Mouse (Mus musculus) lung, postnatal 0 days (tissue): Measurements from ENCODE around the gene Hpn. TPM values are rescaled to one million over a fixed set of nuclear protein-coding genes. Genes with fewer than 3 reads are reported as not detected.

Experiments used
- ATAC-seq: fragments of 200-750 bp; cut with Nextera tagmentation; 2 replicates; pipeline ENCODE4 v1.8.0; 2017; ENCODE audit warnings: moderate library complexity
- DNase-seq: peaks from one replicate; pipeline ENCODE4 v3.0.0-alpha.2; 2016; ENCODE audit warnings: low spot score
- H3K27ac ChIP-seq: fragments of 300-500 bp; sonication (generic); 2 replicates; pipeline ENCODE4 v1.5.1; 2014; ENCODE audit warnings: antibody characterized with exemption, mild to moderate bottlenecking, low read length, mixed read lengths
- H3K27me3 ChIP-seq: fragments of 300-500 bp; sonication (generic); replicated peaks from 2 replicates; pipeline ENCODE4 v1.6.1; 2014; ENCODE audit warnings: low read length, mixed read lengths; ENCODE audit not compliant: insufficient read depth
- H3K36me3 ChIP-seq: fragments of 300-500 bp; sonication (generic); 2 replicates; pipeline ENCODE4 v1.6.1; 2014; ENCODE audit warnings: low read length, mixed read lengths; ENCODE audit not compliant: insufficient read depth
- H3K4me1 ChIP-seq: fragments of 300-500 bp; sonication (generic); 2 replicates; pipeline ENCODE4 v1.6.1; 2014; ENCODE audit warnings: antibody characterized with exemption, low read depth, low read length, mixed read lengths; ENCODE audit not compliant: insufficient read depth
- H3K4me2 ChIP-seq: fragments of 300-500 bp; sonication (generic); replicated peaks from 2 replicates; pipeline ENCODE4 v1.6.1; 2014; ENCODE audit warnings: low read depth, mild to moderate bottlenecking, low read length, moderate library complexity, mixed read lengths
- H3K4me3 ChIP-seq: fragments of 300-500 bp; sonication (generic); 2 replicates; pipeline ENCODE4 v1.5.1; 2014; ENCODE audit warnings: low read depth, low read length
- H3K9ac ChIP-seq: fragments of 300-500 bp; sonication (generic); replicated peaks from 2 replicates; pipeline ENCODE4 v1.6.1; 2014; ENCODE audit warnings: low read depth, mild to moderate bottlenecking
- H3K9me3 ChIP-seq: fragments of 300-500 bp; sonication (generic); 2 replicates; pipeline ENCODE4 v1.6.1; 2016; ENCODE audit warnings: low read length, mixed read lengths
- CTCF ChIP-seq: IDR thresholded peaks from 2 replicates; pipeline ENCODE4 v1.5.1; 2016; ENCODE audit warnings: antibody characterized with exemption, mild to moderate bottlenecking
- EP300 ChIP-seq: IDR thresholded peaks from 2 replicates; pipeline ENCODE4 v1.6.1; 2016; ENCODE audit warnings: antibody characterized with exemption, mild to moderate bottlenecking, control low read depth
- WGBS: fragments of 180-500 bp; shearing (Covaris S2); extraction: QIAGEN DNeasy Blood & Tissue Kit; methylation state at CpG from one replicate; pipeline ENCODE4 v1.1.7; 2014; 5-methylcytosine and 5-hydroxymethylcytosine counted together
- polyA plus RNA-seq: library from polyadenylated mRNA; unstranded; fragments of >200 nt; fragmentation: Nextera tagmentation; extraction: Ambion mirVana; gene quantifications from 2 replicates; pipeline ENCODE4 v1.2.1, GENCODE M21; 2015

Gene Hpn
- polyA plus RNA-seq, 1 experiment from 2014 or later: 20.5 TPM

DNA sequence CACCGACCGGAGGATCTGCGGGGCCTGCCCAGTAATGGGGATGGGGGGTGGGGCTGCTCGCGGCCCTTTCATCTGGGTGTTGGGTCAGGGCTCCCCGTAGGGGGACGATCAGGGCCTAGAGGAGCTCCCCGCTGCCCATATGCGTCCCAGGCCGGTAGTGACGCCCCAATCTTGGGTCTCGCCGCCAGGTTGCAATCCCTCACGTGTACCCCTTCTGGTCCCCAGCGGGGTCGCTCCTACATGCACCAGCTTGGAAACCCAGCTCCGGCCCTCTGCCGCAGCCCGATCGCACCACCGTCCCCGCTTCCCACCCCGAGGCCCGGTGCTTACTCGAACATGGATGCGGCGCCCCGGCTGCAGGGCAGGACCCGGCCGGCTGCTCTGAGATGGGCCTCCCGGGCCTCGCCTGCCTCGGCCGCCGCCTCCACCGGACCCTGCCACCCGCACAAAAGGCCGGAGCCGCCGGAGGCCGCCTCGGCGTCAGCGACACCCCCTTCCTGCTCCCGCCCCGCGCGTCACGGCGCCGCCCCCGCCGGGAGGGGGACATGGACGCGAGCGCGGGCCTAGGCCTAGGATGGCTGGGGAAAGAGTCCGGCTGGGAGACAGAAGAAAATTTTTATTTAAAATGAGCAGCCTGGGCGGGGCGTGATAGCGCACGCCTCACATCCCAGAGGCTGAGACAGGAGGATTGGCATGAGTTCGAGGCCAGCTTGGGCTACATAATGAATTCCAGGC lies 35.6 kb upstream of the Hpn start:
- Histone ChIP-seq H3K4me2 (peak overlapping the region; percentile 79), H3K9me3 (no peaks in the 10 kb centered on the region), H3K4me3 (peak overlapping the region; percentile 85), H3K9ac (peak overlapping the region; percentile 89), H3K36me3 (no peaks in the 10 kb centered on the region), H3K27me3 (no peaks in the 10 kb centered on the region), H3K27ac (peak overlapping the region; percentile 99), H3K4me1 (peaks cover 20% of the 10 kb centered on the region)
- TF ChIP-seq CTCF (no peak), EP300 (no peak)
- 0% methylated on average over 51 of the region's 63 CpGs for WGBS
- DNase-seq: peak; percentile 92
- ATAC-seq: peak; percentile 88

DNA sequence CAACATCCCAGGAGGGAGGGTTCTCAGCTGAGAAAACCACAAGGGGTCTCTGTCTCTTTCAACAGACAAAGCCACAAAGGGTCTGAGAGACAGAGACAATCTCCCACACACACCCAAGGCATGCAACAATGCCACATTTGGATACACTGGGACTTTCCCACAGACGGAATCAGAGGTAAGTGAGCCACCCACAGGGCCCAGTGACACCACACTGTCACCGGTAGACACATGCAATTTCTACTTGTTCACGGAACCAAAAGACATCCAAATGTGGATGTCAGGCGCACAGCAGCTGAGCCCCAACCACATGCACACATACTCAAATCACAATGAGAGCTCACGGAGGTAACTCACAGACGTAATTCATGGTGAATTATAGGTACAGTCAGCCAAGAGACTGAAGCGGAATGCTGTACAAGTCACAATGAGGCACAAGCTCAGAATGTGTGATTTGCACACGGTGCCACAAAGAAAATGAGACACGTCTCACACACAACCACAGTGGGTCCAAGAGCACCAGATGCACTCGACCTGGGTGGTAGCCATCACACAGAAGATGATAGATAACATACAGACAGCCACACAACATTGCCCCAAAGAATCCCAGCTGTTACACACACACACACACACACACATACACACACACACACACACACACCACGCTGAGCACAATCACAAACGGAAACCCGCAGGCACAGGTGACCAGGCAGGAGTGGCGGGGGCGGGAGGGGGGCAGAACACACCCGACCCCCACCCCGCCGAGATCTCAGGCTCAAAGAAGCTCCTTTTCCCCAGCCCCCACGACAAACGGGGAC lies 34.9 kb upstream of the Hpn start:
- ATAC-seq (no peak), DNase-seq (peak; percentile 40)
- H3K27ac ChIP-seq: peak overlapping the region; percentile 99
- H3K9ac ChIP-seq: peak overlapping the region; percentile 89
- peak overlapping the region; percentile 79 for H3K4me2 ChIP-seq
- H3K27me3 ChIP-seq: no peaks in the 10 kb centered on the region
- TF ChIP-seq CTCF: 0 out of 2 replicates have a peak, but pooled peaks have one; percentile 3
- no peak for TF ChIP-seq EP300
- peak overlapping the region; percentile 85 for H3K4me3 ChIP-seq
- H3K9me3 ChIP-seq: no peaks in the 10 kb centered on the region
- WGBS: 2% methylated on average over 20 of the region's 20 CpGs
- H3K4me1 ChIP-seq: peaks cover 20% of the 10 kb centered on the region
- H3K36me3 ChIP-seq: no peaks in the 10 kb centered on the region

DNA sequence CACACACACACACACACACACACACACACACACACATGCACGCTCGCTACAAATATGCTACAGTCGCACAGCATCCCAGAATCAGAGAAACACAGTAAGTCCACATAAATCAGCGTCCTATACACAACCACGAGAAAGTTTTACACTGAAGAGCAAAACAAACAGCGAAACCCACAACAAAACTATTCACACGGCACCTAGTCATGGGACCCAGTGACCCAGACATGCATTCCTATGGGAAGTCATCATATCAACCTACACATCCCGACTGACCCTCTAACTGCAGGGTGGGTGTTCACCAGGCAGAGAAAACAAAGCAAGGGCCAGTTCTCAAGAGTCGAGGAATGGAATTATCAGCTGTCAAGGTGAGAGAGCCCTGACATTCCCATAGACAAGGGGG lies 34.2 kb upstream of the Hpn start:
- Histone ChIP-seq H3K9ac (no peak overlapping the region), H3K27ac (no peak overlapping the region), H3K4me2 (peak overlapping the region; percentile 79), H3K36me3 (no peaks in the 10 kb centered on the region), H3K9me3 (no peaks in the 10 kb centered on the region), H3K27me3 (no peaks in the 10 kb centered on the region), H3K4me3 (peak overlapping the region; percentile 85; the same call in 1 of the 2 replicates), H3K4me1 (peaks cover 20% of the 10 kb centered on the region)
- TF ChIP-seq EP300 (no peak), CTCF (no peak)
- ATAC-seq (no peak), DNase-seq (no peak)
- 25% methylated on average over 9 of the region's 9 CpGs for WGBS

DNA sequence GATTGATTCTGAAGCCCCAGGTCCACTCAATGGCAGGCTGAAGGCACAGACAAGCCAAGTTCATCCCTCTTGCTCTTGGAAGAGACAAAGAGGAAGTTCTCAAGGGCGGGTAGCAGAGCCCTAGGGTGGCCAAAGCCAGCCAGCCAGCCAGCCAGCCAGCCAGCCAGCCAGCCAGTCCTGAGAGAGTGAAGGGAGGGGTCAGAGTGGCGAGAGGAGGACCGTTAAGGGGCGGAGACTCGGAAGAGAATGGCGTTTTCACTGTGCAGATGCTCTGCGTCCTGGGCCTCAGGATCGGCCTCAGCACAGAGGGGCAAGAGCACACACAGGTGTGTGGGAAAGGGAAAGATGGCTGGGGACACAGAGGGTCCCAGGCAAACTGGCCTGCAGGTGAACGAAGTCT lies 33.7 kb upstream of the Hpn start:
- peaks cover 20% of the 10 kb centered on the region for H3K4me1 ChIP-seq
- TF ChIP-seq CTCF (no peak), EP300 (no peak)
- no peak overlapping the region for H3K9ac ChIP-seq
- WGBS: 6% methylated on average over 9 of the region's 9 CpGs
- no peaks in the 10 kb centered on the region for H3K9me3 ChIP-seq
- H3K4me2 ChIP-seq: peak overlapping the region; percentile 79
- ATAC-seq (no peak), DNase-seq (peak; percentile 83)
- no peaks in the 10 kb centered on the region for H3K27me3 ChIP-seq
- H3K36me3 ChIP-seq: no peaks in the 10 kb centered on the region
- no peak overlapping the region; the same call in 1 of the 2 replicates for H3K4me3 ChIP-seq
- H3K27ac ChIP-seq: peak overlapping the region; percentile 45

DNA sequence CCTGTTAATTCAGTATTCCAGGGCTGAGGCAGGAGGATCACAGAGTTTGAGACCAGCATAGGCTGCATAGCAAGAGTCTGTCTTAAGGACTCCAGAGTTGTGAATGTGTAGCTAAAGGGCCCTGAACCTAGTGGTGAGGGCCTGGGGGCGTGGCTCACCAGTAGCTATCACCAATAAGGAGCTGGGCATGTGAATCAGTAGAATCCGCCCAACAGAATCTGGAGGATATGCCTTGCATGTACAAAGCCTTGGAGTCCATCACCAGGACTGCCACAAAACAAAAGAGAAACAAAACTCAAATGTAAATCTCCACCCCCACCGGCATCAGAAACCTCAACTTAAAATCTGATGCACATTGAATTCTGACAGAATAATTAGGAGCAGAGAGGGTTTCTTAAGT lies 33.0 kb upstream of the Hpn start:
- Histone ChIP-seq H3K27ac (peak overlapping the region; percentile 45), H3K9me3 (no peaks in the 10 kb centered on the region), H3K4me2 (peak overlapping the region; percentile 79), H3K27me3 (no peaks in the 10 kb centered on the region), H3K36me3 (no peaks in the 10 kb centered on the region), H3K9ac (no peak overlapping the region), H3K4me3 (no peak overlapping the region), H3K4me1 (peaks cover 20% of the 10 kb centered on the region)
- no peak for ATAC-seq
- WGBS: 63% methylated on average over 3 of the region's 3 CpGs
- TF ChIP-seq EP300 (no peak), CTCF (no peak)
- DNase-seq: no peak

DNA sequence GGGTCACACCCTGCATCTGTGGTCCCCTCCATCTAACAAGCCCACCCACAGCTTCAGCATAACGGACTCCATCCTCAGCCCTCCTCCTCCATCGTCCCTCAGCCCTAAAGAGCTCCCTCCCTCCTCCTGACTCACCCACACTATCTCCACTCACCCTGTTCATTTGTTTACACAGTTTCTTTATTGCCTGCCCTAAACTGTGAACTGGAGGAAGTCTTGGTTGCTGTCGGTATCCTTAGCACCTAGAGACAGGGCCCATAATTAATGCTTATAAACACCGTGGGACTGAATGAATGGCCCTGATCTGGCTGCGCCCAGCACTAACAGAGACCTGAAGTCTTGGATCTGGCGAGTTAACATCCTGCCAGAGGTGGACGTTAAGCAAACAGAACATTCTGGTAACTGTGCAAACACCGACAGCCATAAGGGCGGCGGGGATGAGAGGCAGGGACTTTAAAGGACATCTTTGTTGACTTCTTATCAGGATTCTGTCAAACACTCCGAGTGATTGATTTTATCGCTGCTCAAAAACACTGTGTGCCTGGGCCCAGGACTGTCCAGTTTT lies 30.6 kb upstream of the Hpn start:
- Histone ChIP-seq H3K9me3 (no peaks in the 10 kb centered on the region), H3K4me2 (no peak overlapping the region), H3K4me1 (peaks cover 14% of the 10 kb centered on the region; the same call in 1 of the 2 replicates), H3K27me3 (no peaks in the 10 kb centered on the region), H3K36me3 (peaks cover 13% of the 10 kb centered on the region; the same call in 1 of the 2 replicates), H3K9ac (no peak overlapping the region), H3K27ac (no peak overlapping the region), H3K4me3 (no peak overlapping the region)
- ATAC-seq (peak; percentile 24; the same call in 1 of the 2 replicates), DNase-seq (peak; percentile 37)
- WGBS: 9% methylated on average over 12 of the region's 12 CpGs
- TF ChIP-seq CTCF: no peak
- no peak; the same call in 1 of the 2 replicates for TF ChIP-seq EP300
